Mouse (Mus musculus): Measurements from ENCODE around the gene Psg26. TPM values are rescaled to one million over a fixed set of nuclear protein-coding genes. Genes with fewer than 3 reads are reported as not detected.
"Not testable (repeated sequence)": the region's sequence is repeated elsewhere in the genome, so short reads cannot be mapped to it uniquely, and the experiment has no call there.

The Psg26 gene
- polyA plus RNA-seq (2011; ENCODE audit: insufficient read depth, insufficient read length, low replicate concordance, missing spikeins): not detected in 2 replicates

DNA sequence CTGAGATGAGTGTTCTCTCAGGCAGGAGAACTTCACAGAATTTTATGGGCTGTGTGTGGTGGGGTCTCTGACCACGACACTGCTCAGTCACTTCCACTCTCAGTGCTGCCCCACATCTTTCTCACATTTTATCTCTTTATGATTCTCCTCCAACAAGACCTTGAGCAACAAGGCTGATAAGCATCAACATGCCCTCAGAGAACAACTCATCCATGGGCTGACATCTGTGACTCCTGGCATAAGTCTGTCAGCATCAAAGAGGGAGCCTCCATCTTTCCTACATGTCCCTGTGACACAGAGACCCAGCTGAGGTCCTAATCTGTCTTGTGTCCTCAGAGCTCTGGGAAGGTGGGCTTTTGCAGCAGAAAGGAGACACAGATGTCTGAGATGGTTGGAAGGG lies at the start of gene Psg26:
Psg26 (minus strand) TSS at position 101 of the 400 bp plus-strand sequence.
- WGBS: 46% methylated on average over 1 of the region's 1 CpGs
- Histone ChIP-seq H3K4me3 (replicated peaks; ENCODE audit: control insufficient read depth, low read depth, low read length) (no peak within 1 kb of the TSS), H3K27ac (ENCODE audit: control insufficient read depth, insufficient read depth, low read depth, low read length, poor library complexity) (no peak within 1 kb of the TSS), H3K4me1 (ENCODE audit: control insufficient read depth, insufficient read depth, low read length) (no peaks in the 10 kb centered on the region; the same call in 1 of the 2 replicates)
- TF ChIP-seq POLR2A (IDR thresholded peaks at IDR 0.05; ENCODE audit: borderline replicate concordance, control insufficient read depth, low read depth, low read length) (no peak), CTCF (IDR thresholded peaks at IDR 0.05; ENCODE audit: control insufficient read depth, insufficient read depth, low read length) (no peak)

DNA sequence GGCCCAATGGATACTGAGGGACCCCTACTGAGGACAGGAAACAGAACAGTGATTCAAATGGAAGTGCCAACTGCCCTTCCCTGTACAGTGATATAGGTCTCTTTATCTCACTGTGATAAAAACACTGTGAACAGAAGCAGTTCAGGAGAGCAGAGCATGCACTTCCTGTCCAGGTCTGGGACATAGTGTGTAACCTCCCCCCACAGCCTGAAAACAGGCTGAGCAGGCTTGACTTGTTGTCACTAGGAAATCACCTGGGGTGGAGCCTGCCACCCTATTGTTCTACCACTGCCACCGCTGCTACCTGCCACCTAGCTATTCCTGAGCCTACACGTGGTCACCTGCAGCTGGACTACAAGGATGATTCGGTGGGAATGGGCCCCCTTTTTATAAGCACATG lies 49.4 kb upstream of the Psg26 start:
- Histone ChIP-seq H3K4me3 (replicated peaks; ENCODE audit: control insufficient read depth, low read depth, low read length) (no peak overlapping the region), H3K27ac (ENCODE audit: control insufficient read depth, insufficient read depth, low read depth, low read length, poor library complexity) (no peak overlapping the region), H3K4me1 (ENCODE audit: control insufficient read depth, insufficient read depth, low read length) (no peaks in the 10 kb centered on the region)
- no peak for TF ChIP-seq CTCF (IDR thresholded peaks at IDR 0.05; ENCODE audit: control insufficient read depth, insufficient read depth, low read length)
- TF ChIP-seq POLR2A (IDR thresholded peaks at IDR 0.05; ENCODE audit: borderline replicate concordance, control insufficient read depth, low read depth, low read length): no peak
- WGBS: 48% methylated on average over 3 of the region's 3 CpGs

DNA sequence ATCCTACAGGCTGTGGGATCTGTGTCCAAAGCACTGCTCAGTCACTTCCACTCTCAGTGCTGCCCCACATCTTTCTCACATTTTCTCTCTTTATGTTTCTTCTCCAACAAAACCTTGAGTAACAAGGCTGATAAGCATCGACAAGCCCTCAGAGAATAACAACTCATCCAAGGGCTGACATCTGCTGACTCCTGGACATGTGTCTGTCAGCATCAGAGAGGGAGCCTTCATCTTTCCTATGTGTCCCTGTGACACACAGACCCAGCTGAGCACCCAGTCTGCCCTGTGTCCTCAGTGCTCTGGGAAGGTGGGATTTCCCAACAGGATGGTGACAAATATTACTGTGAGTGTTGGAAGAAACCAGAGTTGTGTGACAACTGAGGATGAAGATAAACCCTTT lies 48.2 kb upstream of the Psg26 start, which contains the start of gene Psg25:
Psg25 (minus strand) TSS at position 101 of the 400 bp plus-strand sequence.
- H3K4me1 ChIP-seq (ENCODE audit: control insufficient read depth, insufficient read depth, low read length): no peaks in the 10 kb centered on the region
- no peak within 1 kb of the TSS for H3K4me3 ChIP-seq (replicated peaks; ENCODE audit: control insufficient read depth, low read depth, low read length)
- WGBS: 73% methylated on average over 1 of the region's 1 CpGs
- TF ChIP-seq CTCF (IDR thresholded peaks at IDR 0.05; ENCODE audit: control insufficient read depth, insufficient read depth, low read length) (no peak), POLR2A (IDR thresholded peaks at IDR 0.05; ENCODE audit: borderline replicate concordance, control insufficient read depth, low read depth, low read length) (no peak)
- no peak within 1 kb of the TSS for H3K27ac ChIP-seq (ENCODE audit: control insufficient read depth, insufficient read depth, low read depth, low read length, poor library complexity)

DNA sequence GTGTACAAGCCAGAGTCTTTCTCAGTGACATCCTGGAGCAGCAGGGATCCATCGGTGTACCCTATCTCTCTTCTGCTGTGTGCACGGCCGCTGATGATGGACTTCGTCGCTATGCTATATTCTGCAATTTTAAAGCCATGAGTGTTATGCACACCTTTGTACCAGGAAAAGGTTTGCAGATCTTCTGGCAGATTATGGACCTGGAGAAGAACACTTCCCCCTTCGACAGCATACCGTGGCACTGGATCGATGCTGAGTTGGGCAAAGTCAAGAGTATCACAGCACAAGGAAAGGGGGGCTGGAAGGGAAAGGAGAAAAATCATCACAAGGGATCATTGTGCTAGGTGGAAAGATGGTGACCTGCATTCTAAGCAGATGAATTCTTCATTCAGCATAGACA lies 40.7 kb upstream of the Psg26 start:
- Histone ChIP-seq H3K4me1 (ENCODE audit: control insufficient read depth, insufficient read depth, low read length) (no peaks in the 10 kb centered on the region), H3K4me3 (replicated peaks; ENCODE audit: control insufficient read depth, low read depth, low read length) (no peak overlapping the region), H3K27ac (ENCODE audit: control insufficient read depth, insufficient read depth, low read depth, low read length, poor library complexity) (no peak overlapping the region)
- TF ChIP-seq CTCF (IDR thresholded peaks at IDR 0.05; ENCODE audit: control insufficient read depth, insufficient read depth, low read length) (no peak), POLR2A (IDR thresholded peaks at IDR 0.05; ENCODE audit: borderline replicate concordance, control insufficient read depth, low read depth, low read length) (no peak)
- 94% methylated on average over 8 of the region's 8 CpGs for WGBS

DNA sequence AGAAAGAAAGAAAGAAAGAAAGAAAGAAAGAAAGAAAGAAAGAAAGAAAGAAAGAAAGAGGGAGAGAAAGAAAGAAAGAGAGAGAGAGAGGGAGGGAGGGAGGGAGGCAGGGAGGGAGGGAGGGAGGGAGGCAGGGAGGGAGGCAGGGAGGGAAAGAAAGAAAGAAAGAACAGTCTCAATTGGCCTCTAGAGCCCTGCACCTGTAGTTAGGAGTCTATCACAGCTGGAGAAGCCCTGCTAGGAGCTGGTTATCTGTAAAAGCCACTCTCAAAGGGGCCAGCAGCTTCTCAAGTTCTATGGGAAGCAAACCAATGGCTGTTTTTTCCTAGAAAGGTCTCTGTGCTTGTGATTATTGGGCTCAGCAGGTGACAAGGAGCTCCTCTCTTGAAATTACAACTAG lies 28.9 kb upstream of the Psg26 start:
- not testable (repeated sequence) for H3K4me3 ChIP-seq (replicated peaks; ENCODE audit: control insufficient read depth, low read depth, low read length)

DNA sequence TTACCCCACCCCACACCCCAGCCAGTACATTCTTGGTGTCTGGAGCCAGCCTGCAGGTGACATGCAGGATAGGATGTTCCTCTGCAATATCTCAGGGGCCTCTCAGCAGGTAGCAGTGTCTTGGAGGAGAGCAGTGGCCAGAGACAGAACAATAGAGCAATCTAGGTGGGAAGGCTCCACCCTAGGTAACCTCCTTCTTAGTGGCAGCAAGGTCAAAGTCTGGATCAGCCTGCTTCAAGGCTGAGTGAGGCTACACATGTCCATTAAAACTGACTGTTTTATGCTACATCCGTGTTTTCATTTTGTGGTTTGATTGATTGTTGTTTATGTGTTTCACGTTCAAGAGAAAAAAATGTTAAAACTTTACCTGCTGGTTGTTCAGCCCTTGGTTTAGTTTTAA lies 28.4 kb upstream of the Psg26 start:
- 45% methylated on average over 2 of the region's 2 CpGs for WGBS

More for the DNA sequence above, 28.9 kb upstream of the Psg26 start:
- not testable (repeated sequence) for H3K27ac ChIP-seq (ENCODE audit: control insufficient read depth, insufficient read depth, low read depth, low read length, poor library complexity); H3K4me1 ChIP-seq (ENCODE audit: control insufficient read depth, insufficient read depth, low read length)

DNA sequence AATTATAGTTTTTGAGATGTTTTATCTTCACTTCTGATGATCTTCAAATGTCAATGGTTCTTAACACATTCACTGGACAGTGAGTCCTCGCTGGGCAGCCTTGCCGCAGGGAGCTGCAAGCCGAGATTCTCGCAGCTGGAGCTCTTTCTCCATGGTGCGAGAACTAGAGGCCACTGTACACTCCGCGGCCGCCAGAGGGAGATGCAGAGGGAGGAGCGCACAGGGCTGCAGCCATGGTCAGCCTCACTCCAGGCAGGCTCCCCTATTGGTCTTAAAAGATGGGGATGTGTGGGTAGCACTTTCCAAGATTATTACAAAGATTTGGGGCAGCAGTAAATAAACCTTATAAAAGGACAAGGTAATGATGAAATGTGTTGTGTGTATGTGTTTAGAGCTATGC lies 27.5 kb upstream of the Psg26 start:
- no peak overlapping the region for H3K27ac ChIP-seq (ENCODE audit: control insufficient read depth, insufficient read depth, low read depth, low read length, poor library complexity)
- no peaks in the 10 kb centered on the region for H3K4me1 ChIP-seq (ENCODE audit: control insufficient read depth, insufficient read depth, low read length)
- H3K4me3 ChIP-seq (replicated peaks; ENCODE audit: control insufficient read depth, low read depth, low read length): no peak overlapping the region
- 30% methylated on average over 9 of the region's 9 CpGs for WGBS
- TF ChIP-seq CTCF (IDR thresholded peaks at IDR 0.05; ENCODE audit: control insufficient read depth, insufficient read depth, low read length) (no peak), POLR2A (IDR thresholded peaks at IDR 0.05; ENCODE audit: borderline replicate concordance, control insufficient read depth, low read depth, low read length) (no peak)

More for the DNA sequence above, 28.4 kb upstream of the Psg26 start:
- not testable (repeated sequence) for H3K4me3 ChIP-seq (replicated peaks; ENCODE audit: control insufficient read depth, low read depth, low read length); H3K27ac ChIP-seq (ENCODE audit: control insufficient read depth, insufficient read depth, low read depth, low read length, poor library complexity); H3K4me1 ChIP-seq (ENCODE audit: control insufficient read depth, insufficient read depth, low read length)

DNA sequence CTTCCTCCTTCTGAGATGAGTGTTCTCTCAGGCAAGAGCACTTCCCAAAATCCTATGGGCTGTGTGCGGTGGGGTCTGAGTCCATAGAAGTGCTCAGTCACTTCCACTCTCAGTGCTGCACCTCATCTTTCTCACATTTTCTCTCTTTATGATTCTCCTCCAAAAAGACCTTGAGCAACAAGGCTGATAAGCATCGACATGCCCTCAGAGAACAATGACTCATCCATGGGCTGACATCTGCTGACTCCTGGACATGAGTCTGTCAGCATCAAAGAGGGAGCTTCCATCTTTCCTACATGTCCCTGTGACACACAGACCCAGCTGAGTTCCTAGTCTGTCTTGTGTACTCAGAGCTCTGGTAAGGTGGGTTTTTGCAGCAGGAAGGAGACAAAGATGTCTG lies 52.0 kb downstream of the Psg26 start, which contains the start of gene Psg28:
Psg28 (minus strand) TSS at position 101 of the 400 bp plus-strand sequence.
- 68% methylated on average over 2 of the region's 2 CpGs for WGBS
- H3K27ac ChIP-seq (ENCODE audit: control insufficient read depth, insufficient read depth, low read depth, low read length, poor library complexity); H3K4me1 ChIP-seq (ENCODE audit: control insufficient read depth, insufficient read depth, low read length); H3K4me3 ChIP-seq (replicated peaks; ENCODE audit: control insufficient read depth, low read depth, low read length): not testable (repeated sequence)

Other genes with a start within 250 kb of the Psg26 start
- gene Mill1, start 238.8 kb downstream of the Psg26 start, polyA plus RNA-seq (2011; ENCODE audit: insufficient read depth, insufficient read length, low replicate concordance, missing spikeins): not detected in 2 replicates
- gene Psg18, start 129.2 kb downstream of the Psg26 start, polyA plus RNA-seq (2011; ENCODE audit: insufficient read depth, insufficient read length, low replicate concordance, missing spikeins): not detected in 2 replicates
- gene Psg28, start 52.1 kb downstream of the Psg26 start, polyA plus RNA-seq (2011; ENCODE audit: insufficient read depth, insufficient read length, low replicate concordance, missing spikeins): not detected in 2 replicates
- not detected in 2 replicates for gene Psg25, start 48.1 kb upstream of the Psg26 start, polyA plus RNA-seq (2011; ENCODE audit: insufficient read depth, insufficient read length, low replicate concordance, missing spikeins)
- gene Psg27, start 83.1 kb upstream of the Psg26 start, polyA plus RNA-seq (2011; ENCODE audit: insufficient read depth, insufficient read length, low replicate concordance, missing spikeins): not detected in 2 replicates
- gene Psg23, start 132.3 kb upstream of the Psg26 start, polyA plus RNA-seq (2011; ENCODE audit: insufficient read depth, insufficient read length, low replicate concordance, missing spikeins): not detected in 2 replicates
- not detected in 2 replicates for gene Psg21, start 172.5 kb upstream of the Psg26 start, polyA plus RNA-seq (2011; ENCODE audit: insufficient read depth, insufficient read length, low replicate concordance, missing spikeins)
- not detected in 2 replicates for gene Psg20, start 202.0 kb upstream of the Psg26 start, polyA plus RNA-seq (2011; ENCODE audit: insufficient read depth, insufficient read length, low replicate concordance, missing spikeins)
- not detected in 2 replicates for gene Psg22, start 233.9 kb upstream of the Psg26 start, polyA plus RNA-seq (2011; ENCODE audit: insufficient read depth, insufficient read length, low replicate concordance, missing spikeins)